Mouse (Mus musculus) cerebellum, postnatal 36 days (tissue): ENCODE data around the gene Ptdss2.
A peak's percentile ranks its signal among the peaks of the same experiment; 100 is the strongest.

Experiments
- DNase-seq, 2 experiments: peaks; one replicate each; pipeline ENCODE4 v3.0.0; 2021 to 2022; ENCODE audit warnings: mixed read lengths in 2 of 2

Ptdss2 gene

DNA sequence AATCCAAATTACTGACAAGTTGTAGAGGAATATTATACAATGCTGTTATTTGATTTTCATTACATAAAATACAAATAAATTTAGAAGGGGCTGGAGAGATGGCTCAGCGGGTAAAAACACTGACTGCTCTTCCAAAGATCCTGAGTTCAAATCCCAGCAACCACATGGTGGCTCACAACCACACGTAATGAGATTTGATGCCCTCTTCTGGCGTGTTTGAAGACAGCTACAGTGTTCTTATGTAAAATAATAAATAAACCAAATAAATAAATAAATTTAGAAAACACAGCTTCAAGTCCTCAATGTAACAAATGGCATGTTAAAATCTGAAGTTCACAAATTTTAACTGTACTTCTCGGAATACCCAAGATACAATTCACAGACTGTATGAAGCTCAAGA, 52.9 kb downstream of the Ptdss2 start:
- no peak for DNase-seq

DNA sequence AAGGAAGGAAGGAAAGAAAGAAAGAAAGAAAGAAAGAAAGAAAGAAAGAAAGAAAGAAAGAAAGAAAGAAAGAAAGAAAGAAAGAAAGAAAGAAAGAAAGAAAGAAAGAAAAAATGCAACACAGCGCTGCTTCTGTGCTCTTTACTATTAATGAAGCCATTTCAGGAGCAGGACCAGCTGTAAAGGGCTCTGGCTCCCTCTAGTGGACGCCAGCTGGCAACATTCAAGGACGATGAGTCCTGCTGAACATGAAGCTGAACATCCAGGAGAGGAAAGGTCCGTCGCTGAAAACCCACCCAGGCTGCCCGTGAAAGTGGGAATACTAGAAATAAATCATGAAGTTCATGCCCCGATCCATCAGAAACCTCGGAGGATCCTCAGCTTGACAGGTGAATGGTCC, 54.0 kb downstream of the Ptdss2 start:
- peak; percentile 88 to 94 for DNase-seq

DNA sequence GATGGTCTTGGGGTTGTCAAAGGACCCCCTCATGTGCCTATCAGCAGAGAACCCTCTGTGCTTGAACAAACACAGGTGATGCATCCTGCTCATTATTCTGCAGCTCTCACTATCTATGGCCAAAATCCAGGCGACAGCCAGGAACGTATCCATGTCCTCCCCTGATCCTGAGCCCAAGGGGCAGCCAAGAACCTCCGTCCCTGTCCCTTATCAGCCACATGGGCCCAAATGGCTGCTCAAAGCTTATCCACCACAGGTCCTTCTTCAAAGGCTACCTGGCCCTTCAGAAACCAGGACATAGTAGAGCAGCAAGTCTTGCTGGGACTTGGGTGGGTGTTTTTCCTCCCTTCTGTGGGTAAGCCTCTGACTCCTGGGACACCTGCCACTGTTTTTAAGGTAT, 66.0 kb downstream of the Ptdss2 start:
- no peak for DNase-seq

DNA sequence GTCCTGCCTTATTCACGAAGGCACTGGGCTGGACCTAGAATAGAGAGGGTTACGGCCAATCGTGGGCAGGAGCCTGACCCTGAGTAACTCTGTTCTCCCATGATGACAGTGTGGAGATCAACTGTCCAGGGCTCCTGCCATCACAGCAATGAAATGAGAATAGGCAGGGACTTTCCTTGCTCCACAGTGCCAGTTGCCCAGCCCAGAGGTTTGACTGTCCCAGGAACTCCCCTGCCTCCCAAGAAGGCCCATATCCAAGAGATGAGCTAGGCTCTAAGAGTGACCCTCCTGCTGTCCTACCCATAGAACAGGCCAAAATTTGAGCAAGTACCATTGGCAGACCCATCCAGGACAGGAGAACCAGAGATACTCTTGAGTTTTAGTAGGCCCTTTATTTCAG, 66.6 kb downstream of the Ptdss2 start:
- DNase-seq = no peak

DNA sequence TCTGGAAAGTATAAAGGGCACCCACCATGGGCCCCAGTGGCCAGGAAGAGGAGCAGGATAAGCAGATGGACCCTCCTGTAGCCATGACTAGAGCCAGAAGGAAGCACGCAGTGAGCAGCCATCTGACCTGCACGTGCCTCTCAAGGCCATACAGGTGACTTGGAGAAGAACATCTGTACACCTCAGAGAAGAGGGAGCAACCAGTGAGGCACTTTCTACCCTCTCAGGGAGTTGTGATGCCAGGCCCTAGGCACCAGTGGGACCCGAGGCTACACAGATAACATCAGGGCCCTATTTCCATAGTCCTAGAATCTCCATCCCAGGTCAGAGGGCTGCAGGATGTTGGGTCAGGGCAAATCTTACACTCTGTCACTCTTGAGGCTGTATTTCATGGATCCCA, 68.0 kb downstream of the Ptdss2 start:
- no peak for DNase-seq

DNA sequence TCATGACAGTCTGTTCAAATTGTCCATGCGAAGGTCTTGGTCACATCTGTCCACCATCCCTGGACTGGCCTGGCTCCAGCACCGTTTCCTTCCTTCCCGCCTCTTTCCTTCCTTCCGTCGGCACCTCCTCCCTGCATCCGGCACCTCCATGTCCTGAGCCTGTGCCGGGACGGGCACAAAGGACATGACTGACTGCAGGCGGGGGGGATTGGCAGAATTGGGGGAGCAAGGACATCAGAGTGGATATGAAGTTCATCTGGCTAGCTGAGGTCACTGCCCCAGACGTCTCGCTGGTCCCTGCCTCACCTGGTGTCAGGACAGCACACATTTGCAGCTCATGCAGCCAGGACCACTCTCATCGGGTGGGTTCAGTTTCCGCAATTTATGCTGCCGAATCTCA, 68.9 kb downstream of the Ptdss2 start:
- no peak for DNase-seq

DNA sequence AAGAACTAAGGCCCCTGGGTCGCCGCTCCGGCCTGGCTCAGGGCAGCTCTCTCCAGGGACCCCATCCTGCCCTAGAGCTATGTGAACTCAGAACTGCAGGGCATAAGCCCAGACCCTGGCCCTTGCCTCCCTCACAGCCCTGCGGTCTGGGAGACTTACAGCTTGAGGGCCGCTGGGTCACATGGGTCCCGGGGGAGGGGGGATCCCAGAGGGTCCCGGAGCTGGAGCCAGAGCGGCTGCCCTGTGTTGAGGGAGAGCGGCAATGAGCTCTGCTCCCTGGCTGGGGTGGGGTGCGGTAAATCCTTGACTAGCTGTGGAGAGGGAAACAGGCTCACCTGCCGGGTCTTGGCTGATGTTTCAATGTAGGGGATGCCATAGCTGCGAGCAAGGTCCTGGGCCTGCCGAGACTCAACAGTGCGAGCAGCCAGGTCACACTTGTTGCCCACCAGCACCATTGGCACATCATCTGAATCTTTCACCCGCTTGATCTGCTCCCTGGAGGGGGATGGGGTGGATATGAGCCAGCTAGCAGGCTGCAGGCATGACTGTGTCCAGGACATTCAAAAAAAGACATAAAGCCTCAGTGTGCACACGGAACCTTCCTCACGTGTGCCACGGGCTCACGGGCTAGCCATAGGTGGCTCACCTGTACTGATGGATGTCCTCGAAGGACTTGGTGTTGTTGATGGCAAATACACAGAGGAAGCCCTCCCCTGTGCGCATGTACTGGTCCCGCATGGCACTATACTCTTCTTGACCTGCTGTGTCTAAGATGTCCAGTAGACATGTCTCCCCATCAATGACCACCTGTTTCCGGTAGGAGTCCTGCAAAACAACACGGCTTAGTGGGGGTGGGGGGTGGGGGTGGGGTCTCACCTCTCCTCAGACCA, 69.9 kb downstream of the Ptdss2 start:
- DNase-seq = no peak

DNA sequence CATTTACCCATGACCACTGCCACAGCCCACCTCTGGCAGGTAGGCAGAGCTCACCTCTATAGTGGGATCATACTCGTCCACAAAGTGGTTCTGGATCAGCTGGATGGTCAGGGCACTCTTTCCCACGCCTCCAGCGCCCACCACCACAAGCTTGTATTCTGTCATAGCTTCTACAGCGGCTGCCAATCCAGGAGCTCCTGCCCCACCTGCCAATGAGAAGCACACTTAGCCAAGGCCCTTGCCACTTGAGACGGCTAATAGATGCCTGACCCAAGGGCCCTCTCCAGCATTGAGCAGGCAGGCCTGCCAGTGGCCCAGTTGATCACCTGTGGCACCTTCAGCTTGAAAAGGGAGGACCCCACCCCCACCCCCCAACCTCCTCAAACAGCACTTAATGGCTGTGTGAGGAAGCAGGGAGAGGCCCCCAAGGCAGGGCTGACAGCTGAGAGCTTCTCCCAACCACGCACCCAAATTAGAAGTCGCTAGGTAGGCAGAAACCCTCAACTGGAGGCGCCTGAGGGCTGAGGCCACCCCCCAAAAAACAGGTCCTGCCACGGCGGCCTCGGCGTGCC, 70.7 kb downstream of the Ptdss2 start:
- DNase-seq = peak in 1 of 2 experiments; percentile 26

DNA sequence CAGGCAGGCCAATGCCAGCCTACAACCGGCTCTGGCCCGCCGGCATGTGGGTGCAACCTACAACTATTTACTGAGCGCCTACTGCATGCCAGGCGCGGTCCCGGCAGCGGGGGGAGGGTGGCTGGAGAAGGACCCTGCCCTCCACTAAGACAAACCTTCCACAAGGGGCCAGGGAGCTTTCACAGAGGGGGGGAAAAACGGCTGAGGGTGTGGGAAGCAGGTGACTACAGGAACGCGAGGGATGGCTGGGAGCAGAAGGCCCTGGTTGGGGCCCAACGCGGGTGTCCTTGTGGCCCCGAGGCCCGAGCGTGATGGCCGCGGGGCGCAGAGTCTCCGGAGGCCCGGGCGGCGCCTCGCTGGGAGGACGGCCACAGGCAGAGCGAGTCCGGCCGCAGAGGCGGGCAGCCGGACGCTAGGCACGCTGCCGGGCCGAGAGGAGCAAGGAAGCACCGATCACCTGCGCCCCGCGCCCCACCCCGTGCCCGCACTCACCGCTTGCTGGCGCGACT, 71.2 kb downstream of the Ptdss2 start:
- peak in 1 of 2 experiments; percentile 47 for DNase-seq

DNA sequence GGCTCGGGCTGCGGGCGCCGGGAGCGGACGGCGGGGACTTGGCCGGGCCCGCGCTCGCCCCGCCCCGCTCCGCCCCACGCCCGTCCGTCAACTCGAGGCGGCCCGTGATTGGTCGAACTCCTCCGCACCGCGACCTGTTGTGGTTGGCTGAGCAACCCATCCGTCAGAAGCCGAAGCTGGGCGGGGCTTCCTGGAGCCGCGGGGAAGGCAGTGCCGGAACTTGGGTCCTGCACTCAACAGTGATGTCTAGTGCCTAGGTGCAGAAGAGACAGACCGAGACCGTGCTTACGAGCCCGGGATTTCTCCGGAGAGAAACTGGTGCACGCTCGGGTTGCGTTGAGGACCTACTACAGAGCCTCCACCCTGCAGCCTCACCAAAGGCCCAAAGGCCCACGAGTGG, 71.8 kb downstream of the Ptdss2 start, which contains the start of the genes Hras and Lrrc56:
Gene Hras (minus strand): TSS at position 58 of the 400 bp plus-strand sequence.
Gene Lrrc56 (plus strand): TSS at position 210 of the 400 bp plus-strand sequence.
- peak; percentile 98 for DNase-seq

DNA sequence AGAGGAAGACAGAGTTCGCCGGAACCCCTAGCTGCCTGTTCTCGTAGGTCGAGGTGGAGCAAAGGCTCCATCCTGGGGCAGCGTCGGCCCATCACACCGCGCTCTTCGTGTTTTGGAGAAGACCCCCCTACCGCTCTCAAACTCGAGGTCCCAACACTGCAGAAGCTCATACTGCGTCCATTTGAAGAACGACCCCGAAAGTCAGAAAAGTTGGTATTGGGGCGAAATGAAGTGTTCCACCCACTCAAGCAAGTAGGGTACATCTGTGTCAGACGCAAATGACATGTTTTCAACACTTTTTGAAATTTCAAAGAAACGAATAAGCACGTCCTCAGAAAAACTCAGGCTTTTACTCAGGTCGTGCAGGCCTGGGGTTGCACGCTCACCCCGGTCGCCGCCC, 72.2 kb downstream of the Ptdss2 start:
- DNase-seq = no peak

DNA sequence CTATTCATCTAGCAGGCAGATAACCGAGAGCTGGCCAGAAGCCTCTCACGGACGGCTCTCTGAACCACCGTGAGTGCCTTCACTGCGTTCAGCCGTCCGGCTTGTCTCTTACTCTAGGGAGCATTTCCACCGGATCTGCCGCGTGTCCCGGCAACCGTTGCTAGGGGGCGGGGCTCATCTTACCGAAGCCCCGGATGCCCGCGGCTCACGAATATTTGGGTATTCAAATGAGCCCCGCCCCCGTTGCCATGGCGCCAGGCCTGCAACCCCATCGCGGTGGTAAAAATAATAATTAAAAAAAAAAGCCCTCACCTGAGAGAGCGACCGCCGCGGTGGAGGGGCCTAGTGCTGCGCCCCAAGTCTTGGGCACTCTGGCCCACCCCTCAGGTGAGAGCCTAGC, 72.6 kb downstream of the Ptdss2 start:
- DNase-seq = peak; percentile 73 to 81

DNA sequence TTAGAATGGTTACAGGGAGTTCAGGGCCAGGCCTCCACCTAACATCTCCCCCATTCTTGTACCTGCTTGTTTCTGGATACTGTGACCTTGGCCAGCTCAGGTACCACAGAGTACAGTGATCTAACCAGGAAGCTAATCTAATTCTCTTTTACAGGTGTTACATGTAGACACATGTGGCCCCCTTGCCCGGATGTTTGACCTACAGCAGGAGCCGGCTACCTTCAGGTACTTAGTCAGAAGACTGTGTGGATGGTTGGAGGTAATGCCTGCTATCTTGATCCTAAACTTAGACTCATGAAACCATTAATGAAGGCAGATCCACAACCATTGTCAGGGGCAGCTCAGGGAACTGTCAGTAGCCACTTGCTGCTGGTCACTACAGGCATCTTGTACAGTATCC, 73.6 kb downstream of the Ptdss2 start:
- no peak for DNase-seq

DNA sequence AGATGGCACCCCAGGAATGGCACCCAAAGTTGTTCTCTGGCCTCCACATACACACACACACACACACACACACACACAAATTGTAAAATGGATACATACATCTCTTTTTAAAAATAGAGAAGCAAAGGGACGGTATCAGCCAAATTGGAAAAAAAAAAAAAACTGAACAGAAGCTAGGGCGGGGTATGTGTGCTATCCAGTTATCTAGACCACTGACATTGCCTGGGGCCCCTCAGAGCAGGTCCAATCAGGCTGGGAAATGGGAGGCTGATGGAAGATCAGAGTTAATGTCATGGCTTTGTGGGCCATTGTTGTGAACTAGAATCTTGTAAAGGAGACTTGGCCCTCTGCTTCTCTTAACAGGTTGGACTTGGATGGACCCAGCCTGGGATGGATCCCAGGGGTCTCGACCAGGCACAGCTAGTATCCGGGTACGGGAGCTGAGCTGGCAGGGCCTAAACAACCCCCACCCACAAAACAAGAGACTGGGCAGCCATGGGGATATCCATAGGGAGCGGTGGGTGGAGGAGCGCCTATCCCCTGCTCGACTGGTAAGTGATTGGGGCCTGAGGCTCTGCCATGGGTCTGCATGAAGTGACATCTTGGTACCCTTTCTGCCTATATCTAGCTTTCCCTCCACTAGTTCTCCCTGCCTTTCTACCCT, 74.6 kb downstream of the Ptdss2 start:
- DNase-seq = no peak

DNA sequence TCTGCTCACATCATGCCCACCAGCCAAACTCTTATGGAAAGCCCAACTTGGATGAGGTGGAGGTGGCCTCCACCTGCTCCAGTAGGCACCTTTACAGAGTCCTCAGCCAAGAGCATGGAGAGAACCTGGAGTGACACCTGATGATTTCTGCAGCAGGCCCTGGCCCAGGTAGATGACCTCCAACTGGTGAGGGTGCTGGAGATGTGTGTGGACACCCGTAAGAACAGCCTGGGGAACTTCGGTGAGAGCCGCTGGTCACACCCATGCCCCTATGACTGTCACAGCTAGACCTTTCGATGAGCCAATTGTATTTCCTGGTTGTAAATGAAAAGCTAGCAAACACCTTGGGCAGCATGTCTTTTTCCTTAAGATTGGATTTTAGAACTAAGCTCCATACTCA, 75.9 kb downstream of the Ptdss2 start:
- DNase-seq = no peak

DNA sequence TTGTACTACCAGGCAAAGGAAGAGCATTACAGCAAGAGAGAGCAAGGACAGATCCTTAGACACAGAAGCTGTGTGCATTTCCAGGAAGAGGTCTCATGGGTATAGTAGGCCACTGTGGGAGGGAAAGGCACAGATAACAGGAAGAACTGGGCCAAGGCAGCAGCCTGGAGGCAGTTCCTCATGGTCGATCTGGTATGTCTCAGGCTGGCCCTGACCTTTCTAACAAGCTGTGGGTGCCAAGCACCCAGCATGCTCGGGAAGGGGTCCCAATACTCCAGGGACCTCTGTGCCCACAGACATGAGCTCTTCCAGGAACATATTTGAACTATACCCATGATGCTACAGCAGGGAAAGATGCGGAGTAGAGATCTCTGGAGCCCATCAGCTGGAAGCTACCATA, 82.4 kb downstream of the Ptdss2 start:
- DNase-seq = no peak

DNA sequence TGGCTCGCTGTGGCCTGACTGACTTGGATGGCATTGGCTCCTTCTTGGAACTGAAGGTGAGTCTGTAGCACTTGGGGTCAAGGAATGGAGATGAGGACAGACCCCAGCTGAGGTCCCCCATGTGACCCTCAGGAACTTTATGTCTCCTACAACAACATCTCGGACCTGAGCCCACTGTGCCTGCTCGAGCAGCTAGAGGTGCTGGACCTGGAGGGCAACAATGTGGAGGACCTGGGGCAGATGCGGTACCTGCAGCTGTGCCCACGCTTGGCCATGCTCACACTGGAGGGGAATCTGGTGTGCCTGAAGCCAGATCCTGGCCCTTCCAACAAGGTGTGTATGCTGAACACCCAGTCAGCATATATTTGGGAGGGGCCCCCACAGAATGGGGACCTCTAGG, 83.3 kb downstream of the Ptdss2 start:
- no peak for DNase-seq

DNA sequence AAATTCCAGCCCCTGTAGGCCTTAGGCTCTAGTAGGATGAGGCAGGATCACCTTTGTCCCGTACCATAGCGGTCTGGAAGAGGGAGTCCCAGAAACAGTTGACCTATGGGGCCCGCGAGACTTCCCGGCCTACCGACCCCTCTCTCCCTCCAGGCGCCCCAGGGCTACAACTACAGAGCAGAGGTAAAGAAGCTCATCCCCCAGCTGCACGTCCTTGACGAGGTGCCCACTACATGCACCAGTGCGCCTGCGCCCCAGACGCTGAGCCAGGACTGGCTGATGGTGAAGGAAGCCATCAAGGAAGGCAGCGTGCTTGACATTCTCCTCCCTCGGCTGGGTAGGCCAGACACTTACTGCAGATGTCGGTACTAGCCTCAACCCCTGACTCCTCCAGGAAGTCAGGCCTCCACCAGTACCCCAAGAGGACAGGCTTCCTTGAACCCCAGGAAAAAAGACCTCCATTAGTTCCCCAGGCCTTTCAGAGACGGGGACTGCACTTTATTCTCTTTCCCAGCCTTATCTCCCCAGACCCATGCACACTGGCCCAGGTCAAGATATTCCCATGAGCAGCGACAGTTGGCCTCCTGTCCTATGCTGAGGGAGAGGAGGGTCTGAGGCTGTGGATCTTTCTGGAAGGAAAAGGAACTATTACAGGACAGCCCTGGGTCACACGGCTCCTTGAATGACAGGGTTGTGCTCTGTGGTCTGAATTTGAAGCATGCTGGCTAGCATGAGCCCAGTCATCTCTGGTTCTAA, 84.2 kb downstream of the Ptdss2 start:
- no peak for DNase-seq
